Mouse (Mus musculus): ENCODE data around the gene Tspyl1.

GRCm38 (mm10) chr10:34280591-34281175 is 1.3 kb upstream of the Tspyl1 start:
- no peak for TF ChIP-seq ZNF384 (IDR thresholded peaks at IDR 0.05; ENCODE audit: low read depth, low read length)
- TF ChIP-seq RAD21 (IDR thresholded peaks at IDR 0.05; ENCODE audit: low read depth, low read length) = peak; percentile 75
- no peak for TF ChIP-seq POLR2A (IDR thresholded peaks at IDR 0.05; ENCODE audit: control insufficient read depth in 1 of 2, insufficient read depth in 1 of 2, low read depth in 1 of 2, low read length in 2 of 2, poor library complexity in 1 of 2)

All from MEL (cell line).